Mouse (Mus musculus): Measurements from ENCODE around the gene Tcap. TPM values are rescaled to one million over a fixed set of nuclear protein-coding genes. Genes with fewer than 3 reads are reported as not detected.

Gene Tcap
- total and polyA plus RNA-seq, 3 experiments = not detected

- no peaks in the 10 kb centered on the region; a peak in 2 of 4 replicates for H3K4me1 ChIP-seq (ENCODE audit: control insufficient read depth in 1 of 2, insufficient read depth in 2 of 2)
- no peak overlapping the region for H3K4me2 ChIP-seq (ENCODE audit: insufficient read depth, low read depth, poor library complexity, severe bottlenecking)
- DNase-seq (ENCODE audit: extremely low read depth) = no peak
- peaks cover 95% of the 10 kb centered on the region for H3K27me3 ChIP-seq (replicated peaks)
- H3K9ac ChIP-seq (ENCODE audit: insufficient read depth, low read depth) = no peak overlapping the region
- H3K4me3 ChIP-seq (replicated peaks in 1 of 3; ENCODE audit: low read depth in 2 of 3, low read length in 2 of 3, poor library complexity in 1 of 3) = no peak overlapping the region
- dilution Hi-C loops (cut with MboI; ENCODE audit: extremely low pct_ligation_motif_present, extremely low pct_unique_long_range_greater_than_20kb, low sequenced_read_pairs) = no loop called here
- H3K36me3 ChIP-seq (replicated peaks in 1 of 2; ENCODE audit: control insufficient read depth in 1 of 2, insufficient read depth in 1 of 2, low read length in 1 of 2) = no peaks in the 10 kb centered on the region
- no peaks in the 10 kb centered on the region for H3K9me3 ChIP-seq (replicated peaks; ENCODE audit: low read length)
- in situ Hi-C loops (cut with MboI; ENCODE audit: low pct_ligation_motif_present, low pct_unique_long_range_greater_than_20kb, low sequenced_read_pairs) = no loop called here
- TF ChIP-seq USF2 (conservative IDR thresholded peaks at IDR 0.05; ENCODE audit: low read depth, low read length) = no peak
- TF ChIP-seq POLR2A (IDR thresholded peaks at IDR 0.05; ENCODE audit: low read depth, low read length) = no peak
- TF ChIP-seq E2F4 (IDR thresholded peaks at IDR 0.05; ENCODE audit: insufficient replicate concordance, low read depth, low read length) = no peak
- TF ChIP-seq CHD1 (IDR thresholded peaks at IDR 0.05; ENCODE audit: low read depth, low read length) = no peak
- no peak for TF ChIP-seq KAT2A (IDR thresholded peaks at IDR 0.05; ENCODE audit: insufficient replicate concordance, low read length)
- TF ChIP-seq HCFC1 (IDR thresholded peaks at IDR 0.05; ENCODE audit: low read depth, low read length) = no peak
- TF ChIP-seq MAZ (IDR thresholded peaks at IDR 0.05; ENCODE audit: low read depth, low read length) = no peak
- TF ChIP-seq SMC3 (IDR thresholded peaks at IDR 0.05; ENCODE audit: low read depth, low read length) = no peak
- TF ChIP-seq TBP (conservative IDR thresholded peaks at IDR 0.05; ENCODE audit: low read depth, low read length) = no peak
- TF ChIP-seq NRF1 (IDR thresholded peaks at IDR 0.05; ENCODE audit: low read depth, low read length) = no peak
- no peak for TF ChIP-seq IRF4 (IDR thresholded peaks at IDR 0.05; ENCODE audit: low read depth, low read length)
- no peak for TF ChIP-seq RAD21 (IDR thresholded peaks at IDR 0.05; ENCODE audit: low read depth, low read length)
- no peak for TF ChIP-seq CTCF (conservative IDR thresholded peaks at IDR 0.05 in 1 of 2, IDR thresholded peaks at IDR 0.05 in 1 of 2; ENCODE audit: low read depth in 2 of 2, low read length in 2 of 2)
- H3K27ac ChIP-seq (ENCODE audit: insufficient read depth, low read depth) = no peak overlapping the region
- no peaks in the 10 kb centered on the region for H3K79me2 ChIP-seq (replicated peaks; ENCODE audit: control insufficient read depth, extremely low read depth, insufficient read depth, poor library complexity, severe bottlenecking)
Measured at GRCm38 (mm10) chr11:98418939-98419547, 35.4 kb downstream of the Tcap start.

- H3K9ac ChIP-seq (ENCODE audit: insufficient read depth, low read depth) = no peak overlapping the region
- H3K9me3 ChIP-seq (replicated peaks; ENCODE audit: low read length) = no peaks in the 10 kb centered on the region
- peaks cover 85% of the 10 kb centered on the region for H3K27me3 ChIP-seq (replicated peaks)
- H3K4me3 ChIP-seq (replicated peaks in 1 of 3; ENCODE audit: low read depth in 2 of 3, low read length in 2 of 3, poor library complexity in 1 of 3) = no peak overlapping the region
- H3K27ac ChIP-seq (ENCODE audit: insufficient read depth, low read depth) = no peak overlapping the region
- H3K4me2 ChIP-seq (ENCODE audit: insufficient read depth, low read depth, poor library complexity, severe bottlenecking) = no peak overlapping the region
- H3K4me1 ChIP-seq (ENCODE audit: control insufficient read depth in 1 of 2, insufficient read depth in 2 of 2) = no peaks in the 10 kb centered on the region
- no peak for TF ChIP-seq USF1 (IDR thresholded peaks at IDR 0.05; ENCODE audit: low read depth, low read length)
- no peak for TF ChIP-seq MEF2A (IDR thresholded peaks at IDR 0.05; ENCODE audit: borderline replicate concordance, low read depth, low read length)
- in situ Hi-C loops (cut with MboI; ENCODE audit: low pct_ligation_motif_present, low pct_unique_long_range_greater_than_20kb, low sequenced_read_pairs) (no loop called here), dilution Hi-C loops (cut with MboI; ENCODE audit: extremely low pct_ligation_motif_present, extremely low pct_unique_long_range_greater_than_20kb, low sequenced_read_pairs) (no loop called here)
- DNase-seq (ENCODE audit: extremely low read depth) = no peak
- H3K79me2 ChIP-seq (replicated peaks; ENCODE audit: control insufficient read depth, extremely low read depth, insufficient read depth, poor library complexity, severe bottlenecking) = no peaks in the 10 kb centered on the region
- H3K36me3 ChIP-seq (replicated peaks in 1 of 2; ENCODE audit: control insufficient read depth in 1 of 2, insufficient read depth in 1 of 2, low read length in 1 of 2) = no peaks in the 10 kb centered on the region
Measured at GRCm38 (mm10) chr11:98426592-98426991, 43.0 kb downstream of the Tcap start.
